Mouse (Mus musculus) spleen, postnatal 14 days (tissue): Measurements from ENCODE around the gene Sirt6.

Experiments
- DNase-seq, 2 experiments: peaks; one replicate each; pipeline ENCODE4 v3.0.0; 2021 to 2022; ENCODE audit warnings: low spot score in 2 of 2

The Sirt6 gene

DNA sequence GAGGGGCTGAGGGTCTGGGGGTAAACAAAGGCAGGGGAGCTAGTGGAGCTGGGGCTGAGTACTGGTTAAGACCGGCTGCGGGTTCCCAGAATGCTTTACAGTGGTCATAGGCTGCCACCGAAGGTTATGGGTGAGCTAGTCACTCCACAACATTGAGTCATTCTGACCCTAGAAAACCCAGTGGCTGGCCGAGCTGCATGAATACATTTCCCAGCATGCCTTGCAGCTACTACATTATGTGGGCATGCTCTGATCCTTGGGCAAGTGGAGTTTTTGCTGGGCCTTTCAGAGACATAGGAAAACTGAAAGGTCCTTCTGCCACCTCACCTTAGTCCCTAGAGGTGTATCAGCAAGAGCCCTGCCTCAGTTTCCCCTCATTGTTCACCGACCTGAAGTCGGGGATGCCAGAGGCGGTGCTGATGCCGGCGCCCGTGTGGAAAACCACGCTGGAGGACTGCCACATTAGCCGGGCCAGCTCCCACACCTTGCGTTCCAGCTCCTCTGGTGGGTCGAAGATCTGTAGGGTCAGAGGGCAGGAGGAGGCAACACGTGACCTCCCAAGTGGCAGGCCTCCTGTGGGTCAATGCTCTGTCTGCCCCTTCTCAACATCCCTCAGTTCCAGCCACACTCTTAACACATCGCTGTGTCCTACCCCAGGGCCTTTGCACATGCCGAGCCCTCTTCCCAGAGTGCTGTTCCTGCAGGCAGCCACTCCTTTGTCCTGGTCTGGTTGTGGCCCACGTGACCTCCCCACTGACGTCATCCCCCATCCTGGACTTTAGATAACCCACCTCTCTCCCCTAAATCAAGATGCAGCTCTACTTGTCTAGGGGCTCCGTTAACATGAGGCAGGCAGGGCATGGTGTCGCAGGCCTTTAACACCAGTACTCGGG is 1.2 kb downstream of the Sirt6 start:
- DNase-seq: no peak

DNA sequence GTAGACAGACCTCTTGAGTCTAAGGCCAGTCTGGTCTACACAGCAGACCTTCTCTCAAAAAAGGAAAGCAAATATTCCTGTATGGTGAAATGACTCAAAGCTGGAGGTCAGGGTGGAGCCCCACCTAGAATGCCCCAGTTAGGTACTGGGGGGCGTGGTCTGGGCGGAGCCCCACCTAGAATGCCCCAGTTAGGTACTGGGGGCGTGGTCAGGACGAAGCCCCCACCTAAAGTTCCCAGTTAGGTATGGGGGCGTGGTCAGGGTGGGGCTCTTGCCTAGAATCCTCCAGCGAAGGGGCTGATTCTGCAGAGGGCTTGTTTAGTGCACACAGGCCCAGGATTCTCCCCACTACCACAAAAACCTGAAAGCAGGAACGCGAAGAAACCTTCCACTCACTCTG is 4.2 kb downstream of the Sirt6 start:
- DNase-seq: no peak

DNA sequence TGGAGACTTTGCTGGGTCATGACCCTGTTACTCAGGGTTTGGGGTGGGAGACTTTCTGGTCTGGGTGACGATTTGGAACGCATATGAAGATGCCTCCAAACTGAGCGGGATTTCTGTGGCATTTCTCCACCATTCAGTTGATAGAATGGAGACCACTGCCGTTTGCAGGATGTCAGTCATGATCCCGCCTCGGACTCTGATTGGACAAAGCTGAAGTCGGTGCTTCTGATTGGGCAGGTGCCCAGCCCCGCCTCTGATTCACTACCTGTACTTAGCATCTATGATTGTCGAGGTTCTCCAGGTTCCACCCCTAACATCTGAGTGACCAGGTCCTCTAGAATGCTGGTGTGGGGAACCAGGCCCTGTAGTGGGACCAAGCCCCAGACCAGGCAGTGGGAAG is 6.8 kb downstream of the Sirt6 start:
- DNase-seq: no peak

DNA sequence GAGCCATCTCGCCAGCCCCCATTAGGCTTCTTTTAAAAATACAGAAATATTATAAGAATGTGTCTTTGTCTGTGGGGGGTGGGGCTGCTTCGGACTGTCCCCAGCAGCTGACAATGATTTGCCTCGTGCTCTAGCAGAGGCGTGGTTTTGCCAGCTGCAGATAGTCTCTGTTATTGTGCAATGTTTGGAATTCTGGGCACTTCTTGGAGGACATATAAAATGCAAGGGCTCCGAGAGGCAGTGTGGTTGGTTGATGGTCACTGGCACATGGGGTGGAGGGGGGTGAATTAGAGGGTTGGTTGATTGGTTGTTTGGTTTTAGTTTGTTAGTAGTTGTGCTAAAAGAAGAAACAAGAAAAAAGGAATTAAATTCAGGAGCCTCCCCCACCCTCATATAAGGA is 7.6 kb downstream of the Sirt6 start:
- no peak for DNase-seq

DNA sequence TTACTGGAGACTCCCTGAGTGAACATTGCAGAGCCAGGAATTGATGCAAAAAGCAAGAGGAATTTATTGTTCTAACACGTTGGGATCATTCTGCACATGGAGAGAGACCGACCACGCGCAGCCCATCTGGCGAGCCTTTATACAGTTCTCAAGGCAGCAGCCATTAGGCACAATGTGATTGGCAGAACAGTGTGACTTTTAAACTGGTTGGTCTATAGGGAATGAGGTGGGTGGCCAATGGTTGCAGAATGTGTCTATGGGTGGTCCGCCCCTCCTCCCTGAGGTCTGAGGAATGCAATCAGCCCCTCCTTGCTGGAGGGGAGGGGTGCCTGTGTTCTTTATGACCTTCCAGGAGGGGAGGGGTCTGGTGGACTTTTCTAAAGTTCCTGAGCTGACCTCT is 12.1 kb downstream of the Sirt6 start:
- no peak for DNase-seq

DNA sequence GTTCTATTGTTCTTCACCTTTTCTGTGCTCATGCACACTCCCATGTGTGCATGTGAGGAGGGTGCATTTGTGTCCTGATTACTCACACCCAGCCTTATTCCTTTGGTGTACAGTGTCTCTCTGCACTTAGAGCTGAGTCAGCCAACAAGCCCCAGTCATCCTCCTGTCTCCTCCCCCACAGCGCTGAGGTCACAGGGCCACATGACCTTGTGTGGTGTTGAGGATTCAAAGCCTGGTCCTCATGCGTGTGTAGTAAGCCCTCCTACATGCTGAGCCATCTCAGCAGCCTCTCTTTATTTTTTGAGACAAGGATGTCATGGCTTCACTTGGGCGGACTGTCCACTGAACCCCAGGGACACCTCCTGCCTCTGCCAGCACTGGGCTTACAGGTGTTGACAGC is 14.8 kb downstream of the Sirt6 start:
- no peak for DNase-seq

DNA sequence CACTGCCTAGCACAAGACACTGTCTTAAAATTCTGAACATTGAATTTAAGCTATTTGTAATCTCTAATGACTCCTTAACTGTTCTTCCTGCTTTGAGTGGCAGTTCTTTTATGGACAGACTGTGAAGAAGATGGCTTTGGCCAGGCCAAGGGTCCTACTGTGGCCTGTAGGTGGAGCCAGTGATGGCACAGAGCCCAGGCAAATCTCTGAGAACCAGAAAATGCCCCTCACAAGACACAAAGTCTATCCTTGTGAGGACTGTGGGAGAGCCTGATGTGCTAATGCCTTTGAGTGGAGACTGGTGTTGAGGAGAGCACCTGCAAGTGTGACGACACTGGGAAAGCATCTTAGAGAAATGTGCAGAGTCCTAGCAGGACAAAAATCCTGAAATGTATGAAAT is 19.3 kb downstream of the Sirt6 start:
- no peak for DNase-seq

DNA sequence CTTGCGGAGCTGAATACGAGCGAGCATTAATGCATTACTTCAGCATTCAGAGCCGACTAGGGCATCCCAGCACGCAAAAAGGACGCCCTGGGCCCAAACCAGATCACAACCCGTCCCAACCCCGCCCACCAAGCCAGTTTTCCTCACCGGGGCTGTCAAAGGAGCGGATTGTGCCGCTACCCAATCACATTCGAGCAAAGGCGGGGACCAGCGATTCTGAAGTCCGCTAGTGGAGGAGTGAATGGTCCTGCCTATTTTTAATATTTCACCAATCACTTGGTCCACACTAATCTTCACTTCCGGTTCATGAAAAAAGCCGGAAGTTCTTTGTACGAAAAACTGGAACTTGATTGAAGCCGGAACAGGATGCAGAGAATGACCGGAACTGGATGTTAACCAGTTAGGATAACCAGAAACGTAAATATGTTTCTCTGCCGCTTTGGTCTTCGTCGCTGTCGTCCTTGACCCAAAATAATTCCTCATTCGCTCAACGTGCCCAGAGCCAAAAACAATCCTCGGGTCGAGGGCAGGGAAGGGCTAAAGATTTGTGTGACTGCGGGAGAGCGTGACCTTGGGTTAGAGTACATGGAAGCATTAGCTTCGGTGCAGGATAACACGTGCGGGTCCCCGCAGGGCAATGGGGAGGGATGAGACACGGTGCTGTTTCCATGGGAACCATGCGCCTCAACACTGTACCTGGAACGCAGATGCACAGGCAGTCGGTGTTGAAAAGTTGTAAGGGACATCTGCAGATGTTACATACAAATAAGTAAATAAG is 21.4 kb downstream of the Sirt6 start, which contains the start of gene BC025920:
Gene BC025920 (plus strand): TSS at position 297 of the 778 bp plus-strand sequence.
- DNase-seq: peak; percentile 77 to 84

DNA sequence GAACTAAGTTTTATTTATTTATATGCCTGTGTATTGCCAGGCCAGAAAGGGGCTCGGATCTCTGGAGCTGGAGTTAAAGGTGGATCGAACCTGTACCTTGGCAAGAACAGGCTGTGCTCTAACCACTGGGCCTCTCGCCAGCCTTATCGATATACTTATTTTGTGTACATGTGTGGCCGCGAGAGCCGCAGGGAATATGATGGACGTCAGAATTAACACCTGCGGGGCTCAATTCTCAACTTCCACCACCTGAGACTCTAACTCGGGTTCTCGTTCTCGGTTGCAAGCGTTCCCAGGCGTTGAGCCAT is 22.0 kb downstream of the Sirt6 start:
- no peak for DNase-seq

DNA sequence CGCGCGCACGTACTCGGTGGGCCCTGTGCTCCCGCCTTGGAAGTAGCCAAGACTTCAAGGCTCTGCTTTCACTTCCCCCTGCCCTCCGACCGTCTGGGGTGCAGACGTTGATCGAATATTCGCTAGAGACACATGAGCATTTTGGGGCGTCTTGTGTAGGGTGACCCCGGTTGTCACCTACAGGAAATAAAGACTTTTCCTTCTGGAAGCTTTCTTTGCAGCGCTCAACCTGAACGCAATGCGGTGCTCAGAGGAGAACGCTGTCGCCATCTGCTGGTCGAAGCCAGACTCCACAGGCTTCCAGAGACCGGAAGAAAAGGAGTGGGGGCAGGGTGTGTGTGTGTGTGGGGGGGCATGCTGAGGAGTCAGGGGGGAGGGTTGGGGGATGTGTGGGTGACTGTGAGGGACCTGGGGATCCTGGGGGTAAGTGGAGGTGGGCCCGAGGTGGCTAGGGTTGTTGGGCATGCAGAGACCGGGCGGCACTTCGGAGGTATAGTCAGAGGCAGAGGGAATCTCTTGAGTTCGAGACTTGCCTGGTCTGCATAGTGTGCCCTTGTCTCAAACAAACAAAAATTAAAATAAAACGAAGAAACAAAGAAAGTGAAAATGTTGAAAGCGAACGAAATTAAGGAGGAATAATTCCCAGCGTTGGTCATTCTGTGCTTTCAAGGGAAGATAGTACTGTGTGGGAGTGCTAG is 22.5 kb downstream of the Sirt6 start:
- peak; percentile 68 to 81 for DNase-seq

DNA sequence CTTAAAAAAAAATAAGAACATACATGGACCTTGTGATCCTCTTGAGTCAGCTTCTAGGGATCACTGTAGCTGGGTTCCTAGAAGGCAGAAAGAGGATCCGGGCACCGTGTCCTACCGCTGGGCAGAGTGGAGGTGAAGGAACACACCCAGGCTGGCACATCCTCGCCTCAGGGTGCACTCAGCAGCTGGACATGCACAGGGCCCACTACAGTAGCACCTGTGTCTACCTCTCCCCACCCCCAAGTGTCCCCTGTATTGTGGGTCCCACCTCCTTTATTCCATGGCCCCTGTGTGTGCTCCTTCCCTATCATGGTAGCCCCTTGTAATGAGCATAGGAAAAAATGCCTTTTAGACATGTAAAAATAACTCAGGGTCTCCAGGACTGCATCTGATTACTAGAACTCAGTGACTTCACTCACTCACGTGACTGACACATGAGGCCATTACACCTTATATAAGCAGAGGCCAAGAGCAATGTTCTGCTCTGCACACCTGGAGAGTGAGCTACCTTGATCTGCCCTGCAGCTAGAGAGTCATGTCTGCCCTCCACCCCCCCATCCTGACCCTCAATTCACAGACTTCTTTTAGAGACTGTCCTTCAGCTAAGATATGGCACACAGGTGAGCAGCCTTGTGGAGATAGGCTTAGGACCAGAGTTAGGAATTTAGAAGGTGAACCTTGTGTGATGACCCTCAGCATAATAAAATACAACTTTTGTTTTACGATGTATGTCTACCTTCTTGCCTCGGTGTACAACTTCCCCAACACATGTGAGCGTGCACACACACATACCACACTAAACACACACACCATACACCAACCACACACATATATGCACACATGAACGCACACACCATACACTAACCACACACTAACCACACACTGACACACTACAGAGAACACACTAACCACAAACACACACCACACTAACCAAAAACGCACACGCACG is 23.3 kb downstream of the Sirt6 start:
- DNase-seq: no peak

DNA sequence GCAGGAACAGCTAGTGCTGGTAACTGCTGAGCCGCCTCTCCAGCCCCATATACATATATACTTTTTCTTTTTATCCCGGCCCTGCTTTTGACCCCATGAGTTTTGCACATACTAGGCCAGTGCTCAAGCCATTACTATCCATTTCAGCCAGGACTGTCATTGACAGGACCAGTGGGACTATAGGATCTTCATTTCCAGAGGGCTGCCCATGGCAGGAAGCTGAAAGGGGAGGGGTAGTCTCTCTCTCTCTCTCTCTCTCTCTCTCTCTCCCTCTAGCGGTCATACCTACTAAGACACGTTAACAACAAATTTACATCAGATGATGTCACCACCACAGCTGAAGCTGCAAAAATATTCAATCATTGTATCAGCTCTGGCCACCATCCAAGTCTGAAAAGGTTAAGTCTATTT is 24.9 kb downstream of the Sirt6 start:
- DNase-seq: no peak

DNA sequence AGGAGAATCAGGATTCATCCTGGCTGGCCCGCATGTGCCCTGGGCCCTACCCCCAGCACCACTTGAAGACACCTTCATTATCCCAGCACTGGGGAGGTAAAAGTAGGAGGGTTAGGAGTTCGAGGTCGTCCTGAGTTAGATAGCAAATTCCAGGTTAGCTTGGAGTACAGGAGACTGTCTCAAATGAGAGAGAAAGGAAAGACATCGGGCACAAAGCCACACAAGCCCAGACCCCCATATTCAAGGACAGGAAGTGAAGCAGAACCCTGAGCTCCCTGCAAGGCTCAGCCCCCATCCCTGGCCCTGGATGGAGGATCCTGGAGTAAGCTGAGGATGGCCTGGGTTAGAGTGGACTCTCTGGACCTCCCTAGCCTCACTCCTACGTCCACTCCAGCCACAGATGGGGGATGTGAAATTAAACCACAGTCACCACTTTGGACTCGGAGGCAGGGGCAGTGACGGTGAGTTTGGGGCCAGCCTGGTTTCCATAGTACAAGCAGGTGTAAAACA is 26.1 kb downstream of the Sirt6 start:
- no peak for DNase-seq

DNA sequence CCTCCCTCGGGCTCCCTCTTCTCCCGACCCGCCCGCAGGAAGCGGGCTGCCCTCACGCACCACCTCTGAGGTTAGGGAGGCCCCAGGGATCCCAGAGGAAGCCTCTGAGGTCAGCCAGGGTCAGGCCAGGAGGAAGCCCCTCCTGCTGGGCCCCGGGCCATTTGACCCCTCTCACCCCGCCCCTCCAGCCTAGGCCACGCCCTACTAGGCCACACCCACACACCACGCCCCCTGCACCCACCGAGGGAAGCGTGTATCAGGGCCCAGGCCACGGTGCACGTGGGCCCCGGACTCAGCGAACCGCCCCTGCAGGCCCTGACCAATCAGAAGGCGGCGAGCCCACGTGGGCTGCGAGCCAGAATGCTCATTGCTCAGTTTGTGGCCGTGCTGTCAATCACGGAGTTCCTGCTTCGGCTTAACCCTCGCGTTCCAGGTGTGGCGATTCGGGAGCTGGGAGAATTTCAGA is 26.8 kb downstream of the Sirt6 start, which contains the start of gene Tle6:
Gene Tle6 (minus strand): TSS at position 336 of the 466 bp plus-strand sequence.
- DNase-seq: peak; percentile 80 to 88

DNA sequence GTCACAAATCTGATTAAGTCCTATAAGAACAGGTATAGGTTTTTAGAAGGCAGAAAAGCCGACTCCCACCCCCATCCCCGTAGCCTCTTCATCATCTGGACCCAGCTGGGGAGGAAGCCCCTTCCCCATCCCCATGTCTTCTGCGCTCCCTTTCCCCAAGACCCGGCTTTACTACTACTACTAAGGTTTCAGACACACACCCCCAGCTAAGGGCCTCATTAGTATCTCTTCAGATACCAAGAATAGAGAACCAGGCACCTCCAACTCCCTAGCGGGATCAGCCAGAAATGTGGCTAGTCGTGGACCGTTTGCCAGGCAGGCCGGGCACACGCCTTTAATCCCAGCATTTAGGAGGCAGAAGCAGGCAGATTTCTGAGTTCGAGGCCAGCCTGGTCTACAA is 27.5 kb downstream of the Sirt6 start:
- DNase-seq: no peak

DNA sequence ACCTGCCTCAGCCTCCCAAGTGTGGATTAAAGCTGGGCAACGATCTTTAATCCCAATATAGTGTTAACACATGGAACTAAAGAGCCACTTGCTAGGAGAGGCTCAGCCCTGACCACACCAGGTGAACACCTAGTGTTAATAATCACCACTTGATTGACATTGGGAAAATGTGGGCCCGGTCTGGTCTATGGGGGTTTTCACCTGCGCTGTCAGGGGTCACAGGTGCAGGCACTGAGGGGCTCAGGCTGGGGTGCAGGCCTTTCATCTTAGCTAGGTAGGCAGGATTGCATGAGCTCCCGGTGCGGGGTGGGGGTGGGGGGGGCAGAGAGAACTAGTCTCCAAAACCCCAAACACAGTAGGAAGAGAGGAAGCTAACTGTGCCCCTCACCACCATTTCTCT is 28.0 kb downstream of the Sirt6 start:
- no peak for DNase-seq

DNA sequence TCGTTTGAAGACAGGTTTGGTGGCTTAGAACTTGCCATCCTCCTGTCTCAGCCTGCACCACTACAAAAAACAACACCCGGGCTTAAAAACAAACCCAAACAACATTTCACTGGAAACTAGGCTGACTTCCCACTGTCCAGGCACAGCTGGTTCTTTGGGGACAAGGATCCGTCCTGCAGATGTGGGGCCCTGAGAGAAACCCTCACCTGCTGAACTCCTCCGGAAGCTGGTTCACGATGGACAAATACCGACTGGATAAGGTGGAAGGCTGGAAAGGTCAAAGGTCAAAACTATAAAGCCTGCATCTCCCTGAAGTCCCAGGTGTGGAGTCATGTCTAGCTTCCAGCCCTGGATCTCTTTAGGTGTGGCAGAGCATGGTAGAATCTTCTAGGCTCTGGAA is 28.7 kb downstream of the Sirt6 start:
- no peak for DNase-seq

DNA sequence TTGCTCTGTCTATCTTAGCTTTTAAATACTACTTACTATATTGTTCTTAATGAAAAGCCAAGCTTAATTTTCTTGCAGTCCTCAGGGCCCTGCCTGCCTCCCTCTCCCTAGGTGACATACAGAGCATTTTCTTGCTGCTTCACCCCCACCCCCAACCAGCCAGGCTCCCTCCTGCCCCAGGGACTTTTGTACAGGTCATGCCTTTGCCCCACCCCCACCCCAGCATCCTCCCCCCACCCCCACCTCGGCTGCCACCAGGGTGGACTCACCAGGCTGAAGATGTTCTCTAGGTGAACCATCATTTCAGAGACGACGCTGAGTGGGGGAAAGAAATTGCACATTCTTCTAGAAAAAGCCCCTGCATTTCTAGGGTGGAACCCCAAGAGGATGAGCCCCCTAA is 29.3 kb downstream of the Sirt6 start:
- DNase-seq: no peak

DNA sequence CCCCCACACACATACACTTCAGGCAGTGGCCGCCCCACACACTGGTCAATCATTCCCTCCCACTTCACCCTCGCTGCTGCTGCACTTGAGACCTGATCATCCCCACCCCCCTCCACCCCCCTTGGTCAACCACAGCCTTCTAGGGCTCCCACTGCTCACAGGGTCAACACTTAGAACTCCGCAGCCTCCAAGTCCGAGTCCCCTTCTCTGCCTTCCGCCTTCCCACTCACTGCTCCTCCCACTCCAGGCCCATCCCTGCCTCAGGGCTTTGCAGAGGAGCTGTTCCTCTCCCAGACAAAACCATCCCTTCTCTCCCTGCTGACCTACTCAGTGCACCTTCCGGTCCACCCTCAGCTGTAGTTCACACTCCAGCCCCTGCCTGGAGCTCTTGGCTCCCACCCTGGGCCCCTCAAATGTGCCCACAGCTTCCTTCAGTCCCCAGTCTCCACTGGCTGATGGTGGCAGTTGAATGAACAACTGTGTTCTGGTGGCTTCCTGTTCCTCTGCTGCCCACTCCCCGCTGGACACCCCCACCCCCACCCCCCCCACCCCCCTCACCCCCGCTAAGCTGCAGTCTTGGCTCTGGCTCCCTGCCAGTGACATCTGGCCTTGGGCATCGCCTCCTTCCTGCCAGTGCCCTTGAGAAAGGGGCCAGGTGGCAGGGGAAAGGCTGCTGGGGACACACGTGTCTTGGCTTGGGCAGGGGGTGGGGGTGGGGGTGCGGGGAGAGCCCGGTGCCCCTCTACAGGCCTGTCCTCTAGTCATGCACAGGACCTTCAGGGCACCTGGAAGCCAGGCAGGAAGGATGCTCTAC is 30.3 kb downstream of the Sirt6 start:
- no peak for DNase-seq

DNA sequence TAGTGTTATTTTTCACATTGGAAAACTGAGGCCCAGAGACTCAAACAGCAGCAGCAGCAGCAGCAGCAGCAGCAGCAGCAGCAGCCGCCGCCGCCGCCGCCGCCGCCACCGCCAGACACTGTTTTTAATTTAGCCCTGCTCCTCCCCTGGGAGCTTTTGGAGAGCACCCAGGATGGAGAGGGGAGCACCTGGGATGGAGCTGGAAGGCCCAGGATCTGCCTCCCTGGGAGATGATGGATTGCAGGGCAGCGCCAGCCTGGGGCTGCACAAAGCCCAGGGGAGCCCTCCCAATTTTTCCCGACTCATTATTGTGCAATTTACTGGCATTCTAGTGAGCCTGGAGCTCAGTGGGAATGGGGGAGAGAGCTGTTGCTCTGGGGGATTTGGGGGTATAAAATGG is 31.0 kb downstream of the Sirt6 start:
- no peak for DNase-seq
